Mouse (Mus musculus) hindbrain, embryonic 15.5 days (tissue): ENCODE results near the gene Aaas. TPM values are rescaled to one million over a fixed set of nuclear protein-coding genes. Genes with fewer than 3 reads are reported as not detected.

Source experiments
- ATAC-seq: fragments of 200-750 bp; cut with Nextera tagmentation; 2 replicates; pipeline ENCODE4 v1.8.0; 2017; ENCODE audit warnings: low read depth, moderate number of reproducible peaks, moderate TSS enrichment; ENCODE audit not compliant: low FRiP score
- H3K27ac ChIP-seq: fragments of 300-500 bp; sonication (generic); replicated peaks from 2 replicates; pipeline ENCODE4 v1.5.1; 2015; ENCODE audit warnings: mild to moderate bottlenecking, inconsistent platforms
- H3K27me3 ChIP-seq: fragments of 300-500 bp; sonication (generic); 2 replicates; pipeline ENCODE4 v1.6.1; 2015; ENCODE audit warnings: control low read depth, inconsistent platforms
- H3K36me3 ChIP-seq: fragments of 300-500 bp; sonication (generic); 2 replicates; pipeline ENCODE4 v1.6.1; 2015; ENCODE audit warnings: control low read depth, inconsistent platforms
- H3K4me1 ChIP-seq: fragments of 300-500 bp; sonication (generic); replicated peaks from 2 replicates; pipeline ENCODE4 v1.6.1; 2015; ENCODE audit warnings: control low read depth, inconsistent platforms
- H3K4me2 ChIP-seq: fragments of 300-500 bp; sonication (generic); 2 replicates; pipeline ENCODE4 v1.6.1; 2015; ENCODE audit warnings: moderate library complexity, mild to moderate bottlenecking, inconsistent platforms
- H3K4me3 ChIP-seq: fragments of 300-500 bp; sonication (generic); 2 replicates; pipeline ENCODE4 v1.5.1; 2015; ENCODE audit warnings: mild to moderate bottlenecking, inconsistent platforms
- H3K9ac ChIP-seq: fragments of 300-500 bp; sonication (generic); 2 replicates; pipeline ENCODE4 v1.6.1; 2015; ENCODE audit warnings: inconsistent platforms
- H3K9me3 ChIP-seq: fragments of 300-500 bp; sonication (generic); 2 replicates; pipeline ENCODE4 v1.6.1; 2016; ENCODE audit warnings: control low read depth, inconsistent platforms
- WGBS: fragments of 180-500 bp; shearing (Covaris S2); methylation state at CpG from one replicate; pipeline ENCODE4 v1.1.7; 2015; 5-methylcytosine and 5-hydroxymethylcytosine counted together
- polyA plus RNA-seq: library from polyadenylated mRNA; unstranded; fragments of >200 nt; fragmentation: Nextera tagmentation; extraction: Ambion mirVana; gene quantifications from 2 replicates; pipeline ENCODE4 v1.2.1, GENCODE M21; 2015

The Aaas gene
- polyA plus RNA-seq, 1 experiment from 2014 or later: 37.9 TPM

DNA sequence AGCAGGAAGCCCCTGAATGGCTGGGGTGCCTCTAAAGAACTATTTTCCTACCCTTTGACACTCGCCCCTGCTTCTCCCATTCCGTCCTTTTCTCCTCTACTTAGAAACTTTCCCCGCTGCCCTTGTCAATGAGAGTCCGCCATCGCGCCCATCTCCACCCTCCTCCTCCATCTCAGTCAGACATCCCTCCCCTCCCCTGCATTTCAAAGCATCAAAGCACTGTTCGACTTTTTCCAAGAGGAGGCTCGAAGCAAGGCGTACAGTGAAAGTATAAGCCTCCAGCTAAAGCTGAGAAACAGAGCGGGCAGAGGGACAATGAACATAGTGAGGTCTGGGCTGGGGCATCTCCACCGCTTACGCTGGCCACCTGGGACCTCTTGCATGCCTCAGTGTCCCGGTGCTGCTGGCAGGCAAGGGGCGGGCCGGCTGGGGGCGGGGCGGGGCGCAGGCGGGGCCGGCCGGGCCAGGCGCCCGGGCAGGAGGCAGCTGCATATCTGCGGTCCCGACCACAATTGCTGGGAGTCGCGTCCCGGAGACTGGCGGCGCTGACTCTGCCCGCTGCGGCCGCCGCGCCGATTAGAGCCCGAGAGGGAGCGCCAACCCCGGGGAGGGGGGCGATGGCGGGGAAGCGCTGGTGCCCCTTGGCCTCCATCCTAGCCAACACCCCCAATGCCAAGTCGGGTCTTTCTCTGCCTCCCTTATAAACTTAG is 26.0 kb upstream of the Aaas start:
- 0 out of 2 replicates have a peak, but pooled peaks cover 5% of the 10 kb centered on the region for H3K27me3 ChIP-seq
- peaks cover 15% of the 10 kb centered on the region for H3K4me1 ChIP-seq
- no peaks in the 10 kb centered on the region for H3K36me3 ChIP-seq
- peak; percentile 72 for ATAC-seq
- H3K9me3 ChIP-seq: no peaks in the 10 kb centered on the region
- peak overlapping the region; percentile 97 for H3K4me2 ChIP-seq
- peak overlapping the region; percentile 57 for H3K4me3 ChIP-seq
- WGBS: under 1% methylated on average over 37 of the region's 43 CpGs
- peak overlapping the region; percentile 54 for H3K27ac ChIP-seq
- H3K9ac ChIP-seq: peak overlapping the region; percentile 58

- 10% methylated on average over 10 of the region's 10 CpGs for WGBS
- Histone ChIP-seq H3K4me2 (no peak overlapping the region), H3K27me3 (peaks cover 19% of the 10 kb centered on the region; the same call in 1 of the 2 replicates), H3K27ac (no peak overlapping the region), H3K4me3 (no peak overlapping the region), H3K9me3 (no peaks in the 10 kb centered on the region), H3K36me3 (no peaks in the 10 kb centered on the region), H3K4me1 (peaks cover 18% of the 10 kb centered on the region), H3K9ac (no peak overlapping the region)
- ATAC-seq: no peak
Measured at GRCm38 (mm10) chr15:102370727-102371126, 20.2 kb upstream of the Aaas start.

GRCm38 (mm10) chr15:102369972-102370371 is 19.4 kb upstream of the Aaas start:
- Histone ChIP-seq H3K9me3 (no peaks in the 10 kb centered on the region), H3K9ac (no peak overlapping the region), H3K27ac (no peak overlapping the region), H3K4me3 (no peak overlapping the region), H3K27me3 (peaks cover 20% of the 10 kb centered on the region; the same call in 1 of the 2 replicates), H3K4me2 (no peak overlapping the region; the same call in 1 of the 2 replicates), H3K36me3 (no peaks in the 10 kb centered on the region), H3K4me1 (peaks cover 18% of the 10 kb centered on the region)
- 5% methylated on average over 13 of the region's 13 CpGs for WGBS
- ATAC-seq: no peak

DNA sequence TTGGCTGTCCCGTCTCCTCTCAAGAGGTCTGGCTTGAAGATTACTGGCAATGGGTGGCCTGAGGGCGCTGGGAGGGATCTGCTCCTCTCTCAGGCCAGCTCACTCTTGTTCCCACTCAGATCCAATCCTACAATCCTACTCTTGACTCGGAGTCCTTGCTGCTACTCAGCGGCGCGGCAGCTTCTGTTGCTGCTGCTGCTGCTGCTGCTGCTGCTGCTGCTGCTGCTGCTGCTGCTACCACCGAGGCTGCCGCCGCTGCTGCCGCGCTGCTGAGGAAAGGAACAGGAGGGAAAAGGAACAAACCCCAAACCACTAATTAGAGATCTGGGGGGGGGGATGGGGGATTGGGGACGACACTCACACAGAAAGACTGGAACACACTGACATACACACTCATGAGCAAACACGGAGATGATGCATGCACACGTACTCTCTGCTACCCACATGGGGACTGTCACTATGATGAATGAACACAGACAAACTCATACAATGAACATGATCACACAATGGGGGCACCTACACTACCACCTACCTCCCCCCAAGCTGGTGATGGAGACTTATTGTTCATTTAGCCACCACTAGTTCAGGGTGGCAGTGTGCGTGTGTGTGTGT is 16.3 kb upstream of the Aaas start, which contains the start of gene Sp7:
Gene Sp7 (minus strand): TSS at position 450 of the 612 bp plus-strand sequence.
- H3K36me3 ChIP-seq: no peaks in the 10 kb centered on the region
- peaks cover 18% of the 10 kb centered on the region for H3K4me1 ChIP-seq
- H3K4me2 ChIP-seq: peak within 1 kb of the TSS; percentile 56
- 5% methylated on average over 15 of the region's 15 CpGs for WGBS
- H3K27ac ChIP-seq: no peak within 1 kb of the TSS
- ATAC-seq: peak; percentile 54; the same call in 1 of the 2 replicates
- H3K9me3 ChIP-seq: no peaks in the 10 kb centered on the region
- H3K9ac ChIP-seq: peak within 1 kb of the TSS; percentile 27
- peaks cover 19% of the 10 kb centered on the region; the same call in 1 of the 2 replicates for H3K27me3 ChIP-seq
- peak within 1 kb of the TSS; percentile 29 for H3K4me3 ChIP-seq

GRCm38 (mm10) chr15:102366238-102366637 is 15.7 kb upstream of the Aaas start:
- H3K4me3 ChIP-seq: peak overlapping the region; percentile 29; the same call in 1 of the 2 replicates
- no peak overlapping the region for H3K27ac ChIP-seq
- H3K9ac ChIP-seq: no peak overlapping the region
- no peaks in the 10 kb centered on the region for H3K9me3 ChIP-seq
- peaks cover 17% of the 10 kb centered on the region; the same call in 1 of the 2 replicates for H3K27me3 ChIP-seq
- peak overlapping the region; percentile 56 for H3K4me2 ChIP-seq
- peaks cover 18% of the 10 kb centered on the region for H3K4me1 ChIP-seq
- no peaks in the 10 kb centered on the region for H3K36me3 ChIP-seq
- 4% methylated on average over 7 of the region's 7 CpGs for WGBS
- no peak for ATAC-seq

DNA sequence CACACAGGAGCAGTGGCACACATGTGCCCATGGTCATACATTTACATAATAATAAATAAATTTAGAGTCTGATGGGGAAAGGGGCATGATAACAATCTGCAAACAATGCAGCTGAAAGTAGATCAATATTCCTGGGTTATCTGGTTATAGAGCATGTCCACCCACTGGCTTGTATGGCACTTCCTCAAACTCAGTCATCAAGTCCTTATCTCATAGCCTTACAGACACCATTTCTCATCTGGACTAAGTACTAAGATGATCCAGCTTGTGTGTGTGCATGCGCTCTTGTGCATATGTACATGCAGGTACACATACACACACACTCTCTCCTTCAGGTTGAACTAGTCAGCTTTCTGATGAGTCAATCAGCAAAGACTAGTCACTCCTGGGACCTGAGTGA is 14.1 kb upstream of the Aaas start:
- Histone ChIP-seq H3K4me3 (no peak overlapping the region), H3K4me2 (no peak overlapping the region), H3K36me3 (no peaks in the 10 kb centered on the region), H3K9me3 (no peaks in the 10 kb centered on the region), H3K27me3 (peaks cover 10% of the 10 kb centered on the region; the same call in 1 of the 2 replicates), H3K9ac (no peak overlapping the region), H3K27ac (no peak overlapping the region), H3K4me1 (peaks cover 15% of the 10 kb centered on the region)
- no peak for ATAC-seq
- 98% methylated on average over 1 of the region's 1 CpGs for WGBS

DNA sequence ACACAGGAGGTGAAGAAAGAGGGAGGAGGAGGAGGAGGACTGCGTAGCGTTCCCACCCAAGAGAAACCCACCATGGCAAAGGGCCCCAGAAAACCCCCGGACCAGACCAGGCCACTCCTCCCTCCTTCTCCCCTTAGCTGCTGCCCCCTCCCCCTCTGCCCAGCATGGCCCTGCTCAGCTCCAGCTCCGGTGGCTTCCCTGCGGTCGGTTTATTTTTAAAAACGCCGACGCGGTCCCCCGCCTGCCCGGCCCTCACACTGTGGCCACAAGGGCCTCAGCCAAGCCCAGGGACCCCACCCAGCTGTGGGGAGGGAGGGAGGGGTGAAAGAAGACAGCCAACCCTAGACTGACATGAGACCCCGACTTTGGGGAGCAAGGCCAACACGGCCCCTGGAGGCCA is 12.1 kb upstream of the Aaas start:
- Histone ChIP-seq H3K9me3 (no peaks in the 10 kb centered on the region), H3K4me1 (peaks cover 25% of the 10 kb centered on the region), H3K27ac (no peak overlapping the region), H3K9ac (no peak overlapping the region), H3K4me3 (no peak overlapping the region), H3K4me2 (peak overlapping the region; percentile 33; the same call in 1 of the 2 replicates), H3K27me3 (peaks cover 28% of the 10 kb centered on the region), H3K36me3 (no peaks in the 10 kb centered on the region)
- 12% methylated on average over 14 of the region's 14 CpGs for WGBS
- no peak for ATAC-seq

GRCm38 (mm10) chr15:102358834-102359233 is 8.3 kb upstream of the Aaas start:
- Histone ChIP-seq H3K27ac (no peak overlapping the region), H3K9ac (no peak overlapping the region), H3K27me3 (peaks cover 35% of the 10 kb centered on the region), H3K4me2 (no peak overlapping the region), H3K9me3 (no peaks in the 10 kb centered on the region), H3K4me1 (peaks cover 26% of the 10 kb centered on the region), H3K4me3 (no peak overlapping the region), H3K36me3 (no peaks in the 10 kb centered on the region)
- WGBS: 19% methylated on average over 5 of the region's 5 CpGs
- 0 out of 2 replicates have a peak, but pooled peaks have one; percentile 24 for ATAC-seq

DNA sequence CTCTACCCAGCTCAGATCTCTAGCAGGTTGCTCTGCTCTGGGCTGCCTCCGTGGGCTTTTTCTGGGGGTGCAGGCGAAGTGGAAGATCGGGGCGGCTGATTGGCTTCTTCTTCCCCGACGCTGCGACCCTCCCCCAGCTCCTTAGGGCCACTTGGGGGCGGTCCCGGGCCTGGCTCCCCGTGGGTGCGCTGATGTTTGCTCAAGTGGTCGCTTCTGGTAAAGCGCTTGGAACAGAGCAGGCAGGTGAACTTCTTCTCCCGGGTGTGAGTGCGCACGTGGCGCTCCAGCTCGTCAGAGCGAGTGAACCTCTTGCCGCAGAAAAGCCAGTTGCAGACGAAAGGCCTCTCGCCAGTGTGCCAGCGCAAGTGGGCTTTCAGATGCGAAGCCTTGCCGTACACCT is 7.6 kb upstream of the Aaas start:
- no peak overlapping the region for H3K9ac ChIP-seq
- no peak for ATAC-seq
- no peak overlapping the region for H3K27ac ChIP-seq
- peak overlapping the region; percentile 51 for H3K4me2 ChIP-seq
- H3K36me3 ChIP-seq: no peaks in the 10 kb centered on the region
- H3K4me1 ChIP-seq: peaks cover 26% of the 10 kb centered on the region
- WGBS: 2% methylated on average over 25 of the region's 25 CpGs
- peaks cover 35% of the 10 kb centered on the region for H3K27me3 ChIP-seq
- no peaks in the 10 kb centered on the region for H3K9me3 ChIP-seq
- peak overlapping the region; percentile 21; the same call in 1 of the 2 replicates for H3K4me3 ChIP-seq

DNA sequence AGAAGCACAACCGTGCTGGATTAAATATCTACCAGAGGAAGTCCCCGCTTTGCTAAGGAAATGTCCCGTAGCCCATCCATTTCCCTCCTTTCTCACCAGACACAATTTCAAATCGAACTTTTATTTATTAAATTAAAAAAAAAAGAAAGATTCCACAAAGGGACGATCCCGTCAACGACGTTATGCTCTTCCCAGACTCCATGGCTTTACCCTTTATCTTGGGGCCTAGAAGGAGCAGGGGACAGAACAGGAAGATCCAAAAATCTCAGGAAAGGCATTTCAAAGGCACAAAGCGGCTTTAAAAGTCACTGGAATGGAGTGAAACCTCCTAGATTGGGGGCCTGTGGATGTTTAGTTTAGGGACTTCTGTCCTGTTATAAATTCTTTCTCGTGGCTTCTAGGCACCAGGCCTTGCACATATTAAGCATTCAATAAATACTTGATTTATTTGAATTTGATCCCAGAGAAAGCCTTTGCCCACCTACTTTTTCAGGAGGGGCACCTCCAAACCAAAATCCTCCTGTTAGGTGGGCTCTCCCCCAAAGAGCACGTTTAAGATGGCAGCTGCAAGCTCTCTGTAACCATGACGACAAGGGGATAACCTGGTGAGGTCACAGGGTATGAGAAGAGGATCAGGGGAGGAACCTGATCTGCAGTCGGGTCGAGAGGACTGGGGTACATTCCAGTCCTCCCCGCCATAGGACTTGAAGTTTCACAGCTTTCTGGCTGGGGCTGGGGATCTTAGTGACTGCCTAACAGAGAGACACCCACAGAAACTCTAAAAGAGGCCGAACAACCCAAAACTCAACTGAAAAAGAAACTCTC is 6.1 kb upstream of the Aaas start:
- WGBS: 31% methylated on average over 16 of the region's 16 CpGs
- Histone ChIP-seq H3K4me3 (no peak overlapping the region), H3K9me3 (no peaks in the 10 kb centered on the region), H3K4me1 (peaks cover 26% of the 10 kb centered on the region), H3K4me2 (peak overlapping the region; percentile 97), H3K36me3 (no peaks in the 10 kb centered on the region), H3K27me3 (peaks cover 32% of the 10 kb centered on the region), H3K9ac (no peak overlapping the region), H3K27ac (no peak overlapping the region)
- ATAC-seq: no peak

DNA sequence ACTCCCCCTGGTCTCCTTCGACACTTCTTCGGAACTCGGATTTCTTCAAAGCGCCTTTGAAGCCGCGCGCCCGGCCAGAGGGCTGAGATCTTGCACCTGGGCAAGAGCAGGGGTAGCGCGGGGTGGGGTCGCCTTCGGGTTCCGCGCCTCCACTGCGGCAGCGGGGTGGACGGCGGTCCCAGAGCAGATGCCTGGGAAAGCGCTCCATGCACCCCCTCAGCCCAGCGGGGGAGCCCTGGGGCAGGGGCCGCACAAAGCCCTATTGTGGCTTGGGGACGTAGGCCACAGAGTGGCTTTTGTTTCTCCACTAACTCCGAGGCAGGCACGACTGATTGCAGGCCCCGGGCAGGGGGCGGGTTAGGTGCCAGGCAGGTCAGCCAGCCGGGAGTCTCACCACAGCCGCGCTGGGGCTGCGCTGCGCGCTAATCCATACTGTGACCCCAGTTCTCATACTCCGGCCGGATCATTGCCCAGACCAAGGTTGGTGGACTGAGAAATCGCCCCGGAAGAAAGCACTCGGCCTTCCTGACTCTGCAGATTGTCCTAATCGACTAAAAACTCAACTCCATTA is 5.4 kb upstream of the Aaas start:
- Histone ChIP-seq H3K4me2 (peak overlapping the region; percentile 97), H3K36me3 (no peaks in the 10 kb centered on the region), H3K9ac (peak overlapping the region; percentile 51), H3K9me3 (no peaks in the 10 kb centered on the region), H3K27me3 (peaks cover 32% of the 10 kb centered on the region), H3K4me3 (peak overlapping the region; percentile 43), H3K4me1 (peaks cover 28% of the 10 kb centered on the region), H3K27ac (peak overlapping the region; percentile 64)
- WGBS: 1% methylated on average over 38 of the region's 38 CpGs
- peak; percentile 23; the same call in 1 of the 2 replicates for ATAC-seq
